ENCODE assay signal across 1 mouse cellular context in the genomic region with DNA sequence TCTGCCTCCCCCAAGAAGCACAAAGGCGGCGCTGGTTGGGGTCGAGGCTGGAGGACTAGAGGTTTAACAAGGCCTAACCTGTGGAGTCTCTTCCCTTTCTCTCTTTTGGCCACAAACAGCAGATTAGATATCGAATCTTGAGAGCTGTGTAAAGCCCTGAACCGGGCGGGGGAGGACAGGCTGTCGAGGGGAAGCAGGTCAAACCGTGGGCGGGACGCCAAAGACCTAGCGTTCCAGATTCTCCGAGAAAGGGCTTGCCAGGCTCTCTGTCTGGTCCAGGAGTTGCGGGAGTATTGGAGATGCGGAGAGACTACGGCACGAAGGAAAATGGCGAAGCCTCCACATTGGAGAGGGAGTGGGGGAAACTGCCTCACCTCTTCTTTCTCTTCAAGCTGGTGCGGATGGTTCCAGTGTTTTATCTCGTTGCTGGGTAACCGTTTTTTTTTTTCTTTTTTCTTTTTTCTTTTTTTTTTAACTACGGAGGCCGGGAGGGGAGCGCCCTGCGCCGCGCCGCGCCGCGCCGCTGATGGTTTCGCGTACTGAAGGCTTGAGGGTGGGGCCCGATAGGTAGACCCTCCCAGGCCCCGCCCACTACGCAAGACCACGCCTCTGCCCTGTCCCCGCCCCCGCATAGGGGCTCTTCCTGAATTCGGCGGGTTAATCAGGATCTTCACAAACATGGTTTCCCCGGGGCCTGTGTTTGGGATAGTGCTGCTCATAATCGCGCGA.
TF ChIP-seq lines count a peak whose summit lies in the region.

A gene (minus strand): TSS at position 541 of the 729 bp plus-strand sequence.

TF ChIP-seq in MEL, 35 proteins besides CTCF, POLR2A, EP300 and RAD21 (continued from another document):
- TF ChIP-seq ETS1 (IDR thresholded peaks at IDR 0.05; ENCODE audit: low read depth, low read length) (0 out of 2 replicates have a peak, but pooled peaks have one; percentile 14), BHLHE40 (IDR thresholded peaks at IDR 0.05; ENCODE audit: borderline replicate concordance, low read depth, low read length) (no peak), RCOR1 (IDR thresholded peaks at IDR 0.05; ENCODE audit: low read depth, low read length) (peak; percentile 65), POLR2AphosphoS5 (IDR thresholded peaks at IDR 0.05; ENCODE audit: borderline replicate concordance, low read depth, low read length) (no peak), SIN3A (IDR thresholded peaks at IDR 0.05; ENCODE audit: low read length) (peak; percentile 94), MYB (IDR thresholded peaks at IDR 0.05; ENCODE audit: low read depth, low read length) (0 out of 2 replicates have a peak, but pooled peaks have one; percentile 19), UBTF (IDR thresholded peaks at IDR 0.05; ENCODE audit: borderline replicate concordance, insufficient read depth, low read depth, low read length) (0 out of 2 replicates have a peak, but pooled peaks have one; percentile 40), NRF1 (IDR thresholded peaks at IDR 0.05; ENCODE audit: insufficient read depth, low read depth, low read length, poor library complexity, severe bottlenecking) (no peak), TAL1 (IDR thresholded peaks at IDR 0.05; ENCODE audit: low read length) (no peak), ZKSCAN1 (IDR thresholded peaks at IDR 0.05; ENCODE audit: low read depth, low read length) (peak; percentile 53; the same call in 1 of the 2 replicates), ZC3H11A (IDR thresholded peaks at IDR 0.05; ENCODE audit: low read depth, low read length) (0 out of 2 replicates have a peak, but pooled peaks have one; percentile 17), MAX (IDR thresholded peaks at IDR 0.05; ENCODE audit: low read length) (no peak; the same call in 1 of the 2 replicates), SMC3 (IDR thresholded peaks at IDR 0.05; ENCODE audit: low read depth, low read length) (no peak; the same call in 1 of the 2 replicates), USF1 (IDR thresholded peaks at IDR 0.05; ENCODE audit: low read depth, low read length) (no peak)
